Mouse (Mus musculus) ES-E14 (cell line): ENCODE data around the gene B3galnt2.

Source experiments
- CHD2 ChIP-seq: IDR thresholded peaks from 2 replicates; pipeline ENCODE4 v1.6.1; 2014; ENCODE audit warnings: mild to moderate bottlenecking, low read depth, low read length, inconsistent platforms
- HCFC1 ChIP-seq: IDR thresholded peaks from 2 replicates; pipeline ENCODE4 v1.6.1; 2012; ENCODE audit warnings: low read length, inconsistent platforms, borderline replicate concordance; ENCODE audit not compliant: insufficient read depth
- MAFK ChIP-seq: IDR thresholded peaks from 2 replicates; pipeline ENCODE4 v1.6.1; 2014; ENCODE audit warnings: mild to moderate bottlenecking, low read depth, low read length, inconsistent platforms; ENCODE audit not compliant: insufficient read depth
- ZC3H11A ChIP-seq: IDR thresholded peaks from 2 replicates; pipeline ENCODE4 v1.6.1; 2012; ENCODE audit warnings: low read depth, mild to moderate bottlenecking, inconsistent platforms, low read length, borderline replicate concordance
- ZNF384 ChIP-seq: IDR thresholded peaks from 2 replicates; pipeline ENCODE4 v1.6.1; 2012; ENCODE audit warnings: low read depth, low read length, inconsistent platforms

GRCm38 (mm10) chr13:14035875-14036630 lies 81.8 kb downstream of the B3galnt2 start:
- TF ChIP-seq MAFK (no peak), CHD2 (no peak), ZC3H11A (no peak), ZNF384 (no peak), HCFC1 (no peak)
